Mouse (Mus musculus) MEL (cell line): ENCODE measurements at regions not wholly inside any gene's neighbourhood (a gene's known extent, or its start where the extent isn't known, plus 50 kb on each side); places are given as distances from the start of the nearest gene placed in this dataset.
"Not testable (repeated sequence)": the region's sequence is repeated elsewhere in the genome, so short reads cannot be mapped to it uniquely, and the experiment has no call there.

Experiments
- CTCF ChIP-seq, 3 experiments: IDR thresholded peaks in 2 of 3; conservative IDR thresholded peaks in 1 of 3; 2 replicates each; pipeline ENCODE4 v1.5.1; 2011 to 2012; ENCODE audit warnings: low read length in 3 of 3, low read depth in 2 of 3, mild to moderate bottlenecking in 2 of 3, improper control_type of control experiment in 1 of 3, inconsistent platforms in 1 of 3, mixed read lengths in 1 of 3, moderate library complexity in 1 of 3; ENCODE audit not compliant: control insufficient read depth in 1 of 3, insufficient read depth in 1 of 3, poor library complexity in 1 of 3, severe bottlenecking in 1 of 3
- MXI1 ChIP-seq: IDR thresholded peaks from 2 replicates; pipeline ENCODE4 v1.6.1; 2011; ENCODE audit warnings: mild to moderate bottlenecking, low read depth, low read length, improper control_type of control experiment

DNA sequence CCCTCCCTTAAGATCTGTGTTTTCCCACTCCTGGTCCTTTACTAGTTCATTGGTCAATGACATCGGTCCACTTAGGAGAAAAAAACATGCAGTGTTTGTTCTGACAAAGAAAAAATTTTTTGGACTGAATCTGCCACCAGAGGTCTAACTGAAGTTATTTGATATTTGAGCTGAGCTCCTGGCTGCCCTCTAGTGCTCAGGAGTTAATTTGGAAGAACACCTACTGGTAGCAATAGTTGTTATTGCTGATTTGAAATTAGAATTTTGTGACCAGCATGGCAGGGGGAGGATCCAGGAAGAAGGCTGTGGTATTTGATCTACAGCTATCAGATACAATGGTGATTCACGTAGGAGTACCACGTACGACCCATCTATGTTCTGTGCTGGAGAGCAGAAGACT is 777.7 kb upstream of the Olfr1507 start:
- not testable (repeated sequence) for TF ChIP-seq MXI1; CTCF (IDR thresholded peaks at IDR 0.05 in 2 of 3, conservative IDR thresholded peaks at IDR 0.05 in 1 of 3; ENCODE audit: control insufficient read depth in 1 of 3, insufficient read depth in 1 of 3, low read depth in 2 of 3, low read length in 3 of 3, poor library complexity in 1 of 3, severe bottlenecking in 1 of 3)
